Mouse (Mus musculus) kidney, embryonic 15.5 days (tissue): ENCODE measurements at regions not wholly inside any gene's neighbourhood (a gene's known extent, or its start where the extent isn't known, plus 50 kb on each side); places are given as distances from the start of the nearest gene placed in this dataset.

Experiments used
- ATAC-seq: fragments of 200-750 bp; cut with Nextera tagmentation; replicated peaks from 2 replicates; pipeline ENCODE4 v1.8.0; 2017; ENCODE audit warnings: moderate TSS enrichment; ENCODE audit not compliant: low FRiP score
- H3K27ac ChIP-seq: fragments of 300-500 bp; sonication (generic); 2 replicates; pipeline ENCODE4 v1.5.1; 2015; ENCODE audit warnings: mild to moderate bottlenecking, inconsistent platforms
- H3K27me3 ChIP-seq: fragments of 300-500 bp; sonication (generic); 2 replicates; pipeline ENCODE4 v1.6.1; 2015; ENCODE audit warnings: inconsistent platforms
- H3K36me3 ChIP-seq: fragments of 300-500 bp; sonication (generic); 2 replicates; pipeline ENCODE4 v1.6.1; 2015; ENCODE audit warnings: inconsistent platforms
- H3K4me1 ChIP-seq: fragments of 300-500 bp; sonication (generic); 2 replicates; pipeline ENCODE4 v1.6.1; 2015; ENCODE audit warnings: inconsistent platforms
- H3K4me2 ChIP-seq: fragments of 300-500 bp; sonication (generic); 2 replicates; pipeline ENCODE4 v1.6.1; 2015; ENCODE audit warnings: moderate library complexity, mild to moderate bottlenecking, inconsistent platforms
- H3K4me3 ChIP-seq: fragments of 300-500 bp; sonication (generic); replicated peaks from 2 replicates; pipeline ENCODE4 v1.5.1; 2015; ENCODE audit warnings: mild to moderate bottlenecking, inconsistent platforms
- H3K9ac ChIP-seq: fragments of 300-500 bp; sonication (generic); 2 replicates; pipeline ENCODE4 v1.6.1; 2015; ENCODE audit warnings: mild to moderate bottlenecking, inconsistent platforms
- H3K9me3 ChIP-seq: fragments of 300-500 bp; sonication (generic); replicated peaks from 2 replicates; pipeline ENCODE4 v1.6.1; 2016; ENCODE audit warnings: inconsistent platforms
- WGBS: fragments of 180-500 bp; shearing (Covaris S2); methylation state at CpG from one replicate; pipeline ENCODE4 v1.1.7; 2015; ENCODE audit warnings: mixed read lengths; 5-methylcytosine and 5-hydroxymethylcytosine counted together

DNA sequence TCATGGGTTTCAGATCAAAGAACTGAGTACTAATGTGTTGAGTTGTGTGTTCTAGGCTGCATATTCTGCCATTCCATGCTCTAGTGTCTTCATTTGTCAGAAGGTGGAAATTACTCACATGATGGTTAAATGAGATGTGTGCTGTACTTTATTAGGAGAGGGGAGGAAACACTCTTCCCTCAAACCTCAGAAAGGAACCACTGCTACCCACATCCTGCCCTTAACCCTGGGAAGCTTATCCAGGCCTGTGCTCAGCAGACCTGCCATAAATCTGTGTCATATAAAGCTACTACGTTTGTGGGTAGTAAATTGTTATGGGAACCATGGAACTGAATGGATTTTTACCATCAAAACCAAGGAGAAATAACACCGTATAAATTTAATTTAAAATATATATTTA, 166.7 kb upstream of the Bmp2 start:
- Histone ChIP-seq H3K36me3 (no peaks in the 10 kb centered on the region), H3K4me1 (no peaks in the 10 kb centered on the region), H3K27me3 (no peaks in the 10 kb centered on the region), H3K9ac (no peak overlapping the region), H3K4me3 (no peak overlapping the region), H3K9me3 (no peaks in the 10 kb centered on the region), H3K4me2 (no peak overlapping the region), H3K27ac (no peak overlapping the region)
- WGBS, result 53% methylated on average over 2 of the region's 2 CpGs
- ATAC-seq, result no peak

DNA sequence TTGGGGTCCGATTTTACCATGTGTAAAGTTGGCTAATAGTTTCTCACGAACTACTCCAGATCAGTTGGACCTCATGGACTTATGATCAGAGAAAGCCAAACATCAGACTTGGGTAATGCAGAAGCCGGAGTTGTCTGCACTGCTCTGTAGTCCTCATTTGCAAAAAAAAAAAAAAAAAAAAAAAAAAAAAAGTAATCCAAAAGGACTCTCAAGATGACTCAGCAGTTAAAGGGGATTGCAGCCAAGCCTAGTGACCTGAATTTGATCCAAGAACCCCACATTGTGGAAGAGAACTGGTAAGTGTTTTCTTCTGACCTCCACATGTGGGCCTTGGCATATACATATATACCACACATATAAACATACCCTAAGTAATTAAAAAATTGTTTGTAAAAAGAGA, 164.6 kb upstream of the Bmp2 start:
- no peak overlapping the region for H3K9ac ChIP-seq
- ATAC-seq, result no peak
- H3K4me3 ChIP-seq, result no peak overlapping the region
- H3K4me2 ChIP-seq, result no peak overlapping the region
- no peaks in the 10 kb centered on the region for H3K27me3 ChIP-seq
- no peaks in the 10 kb centered on the region for H3K36me3 ChIP-seq
- H3K9me3 ChIP-seq, result no peaks in the 10 kb centered on the region
- H3K4me1 ChIP-seq, result no peaks in the 10 kb centered on the region
- WGBS, result 93% methylated on average over 3 of the region's 3 CpGs
- H3K27ac ChIP-seq, result no peak overlapping the region

DNA sequence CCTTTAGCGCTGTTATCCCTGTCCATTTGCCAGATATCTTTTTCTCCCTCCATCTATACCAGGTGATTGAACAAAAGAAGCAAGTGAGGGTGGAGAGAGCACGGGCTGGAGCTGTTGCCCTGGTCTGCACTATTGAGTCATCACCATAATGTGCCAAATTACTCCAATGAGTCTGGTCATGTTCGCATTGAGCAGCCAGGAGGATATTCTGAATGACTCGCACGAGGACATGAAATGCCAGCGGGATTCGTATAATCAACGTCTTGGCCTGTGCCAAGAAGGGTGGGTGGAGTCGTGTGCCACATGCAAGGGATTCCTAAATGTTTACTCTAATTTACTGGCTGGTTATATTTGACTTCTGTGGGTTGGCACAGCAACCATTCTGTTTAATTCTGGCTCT, 159.7 kb upstream of the Bmp2 start:
- no peak overlapping the region for H3K4me3 ChIP-seq
- H3K4me2 ChIP-seq, result no peak overlapping the region
- H3K9me3 ChIP-seq, result no peaks in the 10 kb centered on the region
- no peaks in the 10 kb centered on the region for H3K4me1 ChIP-seq
- WGBS, result 90% methylated on average over 9 of the region's 9 CpGs
- no peak for ATAC-seq
- no peak overlapping the region for H3K9ac ChIP-seq
- H3K36me3 ChIP-seq, result no peaks in the 10 kb centered on the region
- no peaks in the 10 kb centered on the region for H3K27me3 ChIP-seq
- H3K27ac ChIP-seq, result no peak overlapping the region

DNA sequence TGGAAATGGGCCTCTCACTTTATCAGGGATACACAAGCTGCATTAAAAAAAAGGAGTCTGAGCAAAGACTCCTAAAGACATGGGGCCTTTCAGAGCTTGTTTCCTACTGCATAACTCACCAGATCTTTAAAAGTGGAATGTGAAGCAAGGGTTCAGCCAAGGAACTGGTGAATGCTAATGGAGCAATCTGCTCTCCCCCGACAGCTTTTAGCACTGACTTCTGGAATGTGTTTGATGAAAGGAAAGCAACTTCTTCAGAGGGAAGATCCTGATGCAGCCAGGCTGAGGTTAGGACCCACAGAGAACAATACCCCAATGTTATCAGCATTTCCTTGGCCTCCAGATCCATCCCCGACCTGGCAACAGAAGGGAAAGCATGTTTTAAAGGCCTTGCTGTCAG, 154.4 kb upstream of the Bmp2 start:
- Histone ChIP-seq H3K36me3 (no peaks in the 10 kb centered on the region), H3K9ac (no peak overlapping the region), H3K9me3 (no peaks in the 10 kb centered on the region), H3K4me3 (no peak overlapping the region), H3K27ac (no peak overlapping the region), H3K4me1 (no peaks in the 10 kb centered on the region), H3K27me3 (no peaks in the 10 kb centered on the region), H3K4me2 (no peak overlapping the region)
- no peak for ATAC-seq
- WGBS, result 15% methylated on average over 2 of the region's 2 CpGs

DNA sequence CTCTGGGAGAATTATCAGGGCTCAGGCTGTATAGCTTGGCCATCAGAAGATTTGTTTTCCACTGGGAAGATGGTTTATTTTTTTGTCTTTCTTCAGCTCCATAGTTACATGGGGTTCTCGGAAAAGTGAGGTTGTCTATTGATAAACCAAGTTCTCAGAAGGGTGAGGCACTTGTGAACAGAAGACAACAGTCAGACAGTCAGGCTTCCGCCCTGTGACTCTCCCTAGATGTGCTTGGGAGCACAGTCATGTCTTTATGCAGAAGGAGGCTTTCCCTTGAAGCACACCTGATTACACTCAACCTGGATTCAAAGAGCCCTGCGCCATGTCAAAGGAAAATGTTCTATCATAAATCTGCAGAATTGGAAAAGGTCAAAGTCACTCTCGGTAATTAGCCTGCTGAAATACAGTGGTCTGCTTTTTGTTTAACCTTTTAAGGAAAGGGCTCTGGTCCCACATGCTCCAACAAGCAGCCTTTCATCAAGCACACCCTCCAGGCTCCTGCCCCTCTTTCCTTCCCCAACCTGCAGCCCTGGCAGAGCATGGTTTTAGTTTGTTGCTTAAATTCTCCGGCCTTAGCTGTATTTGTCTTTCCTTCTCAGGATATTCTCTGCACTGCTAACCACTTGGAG, 152.8 kb upstream of the Bmp2 start:
- Histone ChIP-seq H3K36me3 (no peaks in the 10 kb centered on the region), H3K9me3 (no peaks in the 10 kb centered on the region), H3K4me2 (no peak overlapping the region), H3K27ac (no peak overlapping the region), H3K27me3 (no peaks in the 10 kb centered on the region), H3K4me3 (no peak overlapping the region), H3K4me1 (no peaks in the 10 kb centered on the region), H3K9ac (no peak overlapping the region)
- no peak for ATAC-seq
- WGBS, result 60% methylated on average over 5 of the region's 5 CpGs

DNA sequence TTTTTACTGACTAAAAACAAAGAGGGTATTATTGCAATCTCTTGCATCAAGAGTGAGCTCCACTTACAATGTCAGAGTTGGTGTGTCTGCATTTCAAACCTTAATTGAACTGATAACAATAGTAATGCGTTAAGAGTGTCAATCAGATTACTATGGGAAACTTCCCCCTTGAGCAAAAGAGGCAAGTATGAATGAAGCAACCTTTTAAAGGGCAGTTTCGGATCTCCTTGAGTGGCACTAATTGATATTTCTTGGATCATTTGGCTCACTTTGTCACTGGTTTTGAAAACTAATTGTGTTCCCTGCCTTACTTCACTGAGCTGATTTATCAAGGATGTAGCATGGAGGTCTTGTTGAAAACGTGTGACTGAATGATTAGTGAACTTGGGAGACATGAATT, 151.0 kb upstream of the Bmp2 start:
- H3K27me3 ChIP-seq, result no peaks in the 10 kb centered on the region
- H3K4me1 ChIP-seq, result no peaks in the 10 kb centered on the region
- no peak overlapping the region for H3K27ac ChIP-seq
- WGBS, result 55% methylated on average over 3 of the region's 3 CpGs
- H3K36me3 ChIP-seq, result no peaks in the 10 kb centered on the region
- no peaks in the 10 kb centered on the region for H3K9me3 ChIP-seq
- ATAC-seq, result no peak
- H3K4me3 ChIP-seq, result no peak overlapping the region
- no peak overlapping the region for H3K9ac ChIP-seq
- H3K4me2 ChIP-seq, result no peak overlapping the region

DNA sequence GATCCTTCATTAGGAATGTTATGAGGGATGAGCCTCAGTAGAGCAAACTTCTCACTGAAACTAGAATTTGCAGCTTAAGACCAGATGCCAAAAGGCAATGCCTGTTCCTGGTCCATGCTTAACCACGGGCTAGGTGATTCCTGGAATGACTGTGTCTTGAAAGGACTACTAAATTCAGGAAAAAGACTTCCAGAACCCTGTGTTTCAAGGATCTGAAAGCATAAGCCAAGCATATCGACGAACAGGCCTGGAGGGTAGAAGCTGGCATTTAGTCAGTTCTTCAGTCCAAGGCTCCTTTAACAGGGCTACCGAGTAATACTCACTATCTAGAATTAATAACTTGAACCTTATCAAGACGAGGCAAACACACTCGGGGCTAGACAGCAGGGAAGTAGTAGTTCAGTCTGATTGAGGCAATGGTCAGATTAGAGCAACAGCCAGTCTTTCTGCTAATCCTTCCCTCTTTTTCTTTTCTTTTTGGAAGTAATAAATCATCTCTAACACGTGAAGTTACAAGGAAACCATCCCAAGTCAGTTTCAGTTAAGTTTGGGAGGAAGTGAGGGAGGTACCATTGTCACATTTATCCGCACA, 134.9 kb upstream of the Bmp2 start:
- H3K9me3 ChIP-seq, result no peaks in the 10 kb centered on the region
- WGBS, result 74% methylated on average over 8 of the region's 8 CpGs
- no peak overlapping the region for H3K27ac ChIP-seq
- H3K4me3 ChIP-seq, result no peak overlapping the region
- no peaks in the 10 kb centered on the region for H3K36me3 ChIP-seq
- no peaks in the 10 kb centered on the region for H3K4me1 ChIP-seq
- H3K27me3 ChIP-seq, result no peaks in the 10 kb centered on the region
- H3K9ac ChIP-seq, result no peak overlapping the region
- no peak overlapping the region for H3K4me2 ChIP-seq
- no peak for ATAC-seq

DNA sequence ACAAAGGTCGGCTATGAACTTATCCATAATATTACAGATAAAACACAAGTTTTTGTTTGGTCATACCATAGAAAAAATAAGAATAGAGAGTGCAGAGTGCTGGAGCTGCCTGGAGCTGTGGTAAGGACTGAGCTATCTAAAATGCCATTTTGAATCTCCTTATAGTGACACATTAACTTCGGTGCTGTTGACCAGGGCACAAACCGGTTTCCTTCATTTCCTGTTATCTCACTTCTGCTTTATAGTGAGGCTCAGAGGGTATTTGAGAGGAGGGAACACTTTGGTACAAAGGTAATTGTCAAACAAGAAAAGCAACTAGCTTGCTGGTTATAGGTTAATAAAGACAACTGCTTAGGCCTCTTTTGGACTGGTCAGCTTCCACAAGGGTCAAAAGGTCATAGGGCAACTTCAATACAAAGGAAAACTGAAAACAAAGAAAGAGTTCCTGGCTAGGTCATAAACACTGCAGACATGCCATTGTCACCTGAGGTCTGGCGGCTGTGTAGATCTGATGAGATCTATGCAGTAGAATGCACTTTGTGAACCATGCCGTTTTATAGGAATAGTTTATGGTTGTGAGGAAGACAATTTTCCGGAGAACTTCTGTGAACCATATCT, 132.2 kb upstream of the Bmp2 start:
- H3K36me3 ChIP-seq, result no peaks in the 10 kb centered on the region
- no peak overlapping the region for H3K4me2 ChIP-seq
- peak; percentile 69 for ATAC-seq
- no peaks in the 10 kb centered on the region for H3K4me1 ChIP-seq
- 62% methylated on average over 6 of the region's 6 CpGs for WGBS
- no peaks in the 10 kb centered on the region for H3K9me3 ChIP-seq
- H3K27ac ChIP-seq, result no peak overlapping the region
- no peak overlapping the region for H3K4me3 ChIP-seq
- no peak overlapping the region for H3K9ac ChIP-seq
- no peaks in the 10 kb centered on the region for H3K27me3 ChIP-seq

DNA sequence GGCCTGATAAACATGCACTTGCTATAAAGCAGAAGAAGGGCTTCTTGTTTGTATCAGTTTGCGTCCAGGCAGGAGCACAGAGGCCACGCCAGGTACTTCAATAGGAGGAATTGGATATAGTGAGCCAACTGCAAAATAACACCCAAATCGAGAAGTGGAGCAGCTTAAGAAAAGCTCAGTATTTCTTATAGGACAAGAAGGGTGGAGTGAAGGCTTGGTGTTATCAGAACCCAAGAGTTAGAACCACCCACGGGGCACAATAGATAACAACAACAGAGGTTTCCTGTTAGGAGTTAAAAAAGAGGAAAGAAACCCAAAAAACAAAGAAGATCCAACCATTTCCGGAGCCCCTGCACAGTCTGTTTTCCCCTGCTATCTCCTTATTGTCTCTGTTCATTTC, 126.4 kb upstream of the Bmp2 start:
- Histone ChIP-seq H3K27ac (no peak overlapping the region), H3K36me3 (no peaks in the 10 kb centered on the region), H3K27me3 (no peaks in the 10 kb centered on the region), H3K9ac (no peak overlapping the region), H3K9me3 (no peaks in the 10 kb centered on the region), H3K4me1 (no peaks in the 10 kb centered on the region), H3K4me3 (no peak overlapping the region), H3K4me2 (no peak overlapping the region)
- no peak for ATAC-seq
- WGBS, result 78% methylated on average over 5 of the region's 5 CpGs

DNA sequence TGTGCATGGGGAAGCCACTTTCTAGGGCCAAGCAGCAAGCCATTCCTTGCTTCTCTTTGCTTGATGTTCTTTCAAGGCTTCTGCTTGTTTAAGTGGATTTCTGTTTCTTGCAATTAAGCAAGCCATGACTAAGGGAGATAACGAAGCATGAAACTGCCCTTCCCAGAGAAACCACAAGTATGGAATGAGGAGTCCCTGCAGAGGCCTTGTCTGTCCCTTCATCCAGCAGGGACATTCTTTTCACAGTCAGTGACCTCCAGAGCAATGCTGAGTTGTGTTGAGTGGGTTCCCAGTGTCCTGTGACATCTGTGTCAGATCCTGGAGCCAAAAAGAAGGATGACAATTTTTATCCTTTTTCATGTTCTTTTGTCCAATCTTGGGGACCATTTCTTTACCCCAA, 124.9 kb upstream of the Bmp2 start:
- no peak for ATAC-seq
- no peak overlapping the region for H3K27ac ChIP-seq
- H3K27me3 ChIP-seq, result no peaks in the 10 kb centered on the region
- WGBS, result 68% methylated on average over 1 of the region's 1 CpGs
- H3K9me3 ChIP-seq, result no peaks in the 10 kb centered on the region
- H3K36me3 ChIP-seq, result no peaks in the 10 kb centered on the region
- no peaks in the 10 kb centered on the region for H3K4me1 ChIP-seq
- no peak overlapping the region for H3K4me3 ChIP-seq
- no peak overlapping the region for H3K4me2 ChIP-seq
- no peak overlapping the region for H3K9ac ChIP-seq

DNA sequence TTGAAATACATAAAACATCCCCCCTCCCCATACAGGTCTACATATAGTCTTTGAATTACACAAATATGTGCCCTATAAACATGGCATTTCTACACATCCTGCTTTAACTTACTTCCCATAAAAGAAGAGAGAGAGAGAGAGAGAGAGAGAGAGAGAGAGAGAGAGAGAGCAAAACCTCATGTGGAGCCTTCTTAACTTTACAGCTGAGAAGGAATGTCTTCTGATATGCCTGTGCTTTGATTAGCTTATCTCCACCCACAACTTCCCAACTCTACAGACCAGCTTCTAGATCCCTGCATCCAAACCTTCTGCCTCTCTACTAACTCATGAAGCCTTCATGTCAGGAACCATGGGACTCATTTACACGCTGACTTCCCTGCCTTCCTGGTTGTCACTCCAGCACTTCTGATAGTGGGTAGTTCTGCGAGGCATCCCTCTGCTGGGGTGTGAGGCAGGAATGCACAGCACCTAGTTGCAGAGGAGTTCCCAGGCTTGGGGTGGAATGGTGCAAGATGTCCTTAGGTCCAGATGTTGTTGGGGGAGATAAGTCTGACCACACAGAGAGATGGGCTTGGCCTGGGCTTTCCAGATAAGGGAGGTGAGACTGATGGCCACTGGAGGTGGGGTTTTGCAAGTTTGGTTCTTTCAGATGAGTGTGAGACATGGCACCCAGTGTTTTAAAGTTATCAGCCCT, 122.4 kb upstream of the Bmp2 start:
- WGBS, result 73% methylated on average over 2 of the region's 2 CpGs
- no peaks in the 10 kb centered on the region for H3K27me3 ChIP-seq

DNA sequence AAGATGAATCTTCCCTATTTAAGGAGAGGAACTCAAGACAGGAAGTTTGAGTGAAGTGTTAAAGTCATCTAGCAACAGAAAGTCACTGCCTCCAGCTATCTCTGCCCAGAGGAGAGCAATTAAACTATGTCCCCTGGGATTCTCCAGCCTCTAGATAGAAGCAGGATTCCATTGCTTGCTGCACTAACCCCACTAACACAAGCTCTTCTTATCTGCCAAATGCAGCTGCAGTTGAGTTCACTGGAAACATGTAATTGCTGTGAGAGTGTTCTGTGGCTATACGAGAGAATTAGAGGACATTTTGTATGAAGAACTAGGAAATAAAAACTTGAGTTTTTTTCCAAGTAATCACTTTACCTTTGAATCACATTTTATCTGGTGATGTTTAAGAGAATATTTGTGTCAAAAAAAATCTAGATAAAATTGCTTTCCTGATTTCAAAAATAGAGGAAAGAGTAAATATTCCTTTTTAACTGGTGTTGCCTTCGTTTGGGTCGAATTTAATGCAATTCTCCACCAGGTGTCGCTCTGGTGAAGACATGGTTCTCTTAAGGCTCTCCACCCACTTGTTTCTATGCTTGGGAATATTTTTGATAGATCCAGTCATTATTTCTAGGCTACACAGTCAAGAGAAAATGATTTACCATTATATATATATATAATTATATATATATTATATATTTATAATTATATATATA, 121.1 kb upstream of the Bmp2 start:
- Histone ChIP-seq H3K9ac (no peak overlapping the region), H3K27me3 (no peaks in the 10 kb centered on the region), H3K27ac (no peak overlapping the region), H3K4me2 (no peak overlapping the region), H3K4me3 (no peak overlapping the region), H3K4me1 (no peaks in the 10 kb centered on the region), H3K36me3 (no peaks in the 10 kb centered on the region), H3K9me3 (no peaks in the 10 kb centered on the region)
- WGBS, result 46% methylated on average over 4 of the region's 4 CpGs
- no peak for ATAC-seq

More for the DNA sequence above, 122.4 kb upstream of the Bmp2 start:
- ATAC-seq, result no peak
- H3K4me2 ChIP-seq, result no peak overlapping the region
- no peak overlapping the region for H3K9ac ChIP-seq
- no peak overlapping the region for H3K4me3 ChIP-seq
- no peaks in the 10 kb centered on the region for H3K36me3 ChIP-seq
- H3K4me1 ChIP-seq, result no peaks in the 10 kb centered on the region
- H3K27ac ChIP-seq, result no peak overlapping the region
- H3K9me3 ChIP-seq, result no peaks in the 10 kb centered on the region
